8 mouse cellular contexts compared by ENCODE assay signal in the genomic region with DNA sequence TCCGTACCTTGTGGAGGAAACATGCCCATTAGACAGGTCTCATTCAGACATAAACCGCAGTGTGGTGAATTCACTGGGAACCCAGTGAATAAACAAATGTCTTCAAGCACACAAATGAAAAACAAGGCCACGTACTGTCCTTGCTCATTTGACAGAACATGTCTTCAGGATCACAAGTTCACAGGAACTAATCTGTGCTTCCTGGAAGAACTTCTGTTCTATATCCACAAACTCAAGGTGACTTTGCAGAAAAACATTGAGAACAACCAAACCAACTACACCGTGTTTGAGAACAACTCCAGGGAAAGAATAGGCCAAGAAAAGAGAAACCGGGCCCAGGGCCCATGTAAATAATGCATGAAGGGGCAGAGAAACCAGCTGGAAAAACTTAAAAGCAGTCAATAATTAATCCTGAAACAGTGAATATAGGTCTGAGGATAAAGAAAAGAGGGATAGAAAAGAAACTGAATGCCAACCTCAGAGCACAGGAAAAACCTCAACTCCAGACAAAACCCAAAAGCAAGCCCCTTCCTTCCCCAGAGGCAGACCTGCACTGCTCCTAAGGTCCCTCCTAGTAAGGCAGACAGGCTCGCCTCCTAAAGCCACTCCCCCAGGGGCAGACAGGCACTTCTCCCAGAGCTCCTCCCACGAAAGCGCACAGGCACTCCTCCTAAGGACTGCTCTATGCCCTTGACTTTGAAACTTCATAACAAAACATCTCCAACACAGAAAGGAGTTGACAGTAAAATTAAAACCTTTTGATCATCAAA. TPM values are rescaled to one million over a fixed set of nuclear protein-coding genes. Genes with fewer than 3 reads are reported as not detected.
DNase-seq lines count a peak whose midpoint lies in the region; ATAC-seq and TF ChIP-seq lines count a peak whose summit lies in the region.
"Had no signal": no experiment of that assay in that cellular context is flagged by ENCODE, and none has a peak within 500 bp of the region (broad histone marks: within the 10 kb centered on the region; RNA-seq: fewer than 3 reads in every experiment).

No protein-coding gene starts in this region.

- TF ChIP-seq EP300 in CH12.LX (IDR thresholded peaks at IDR 0.05; ENCODE audit: low read length): no peak

- no peaks in the 10 kb centered on the region for H3K79me2 ChIP-seq in CH12.LX (replicated peaks; ENCODE audit: control insufficient read depth, extremely low read depth, insufficient read depth, poor library complexity, severe bottlenecking)

- no peak overlapping the region for H3K4me3 ChIP-seq in CH12.LX (replicated peaks in 1 of 3; ENCODE audit: low read depth in 2 of 3, low read length in 2 of 3, poor library complexity in 1 of 3)
- H3K4me3 ChIP-seq in forebrain, embryonic 13.5 days: no peak overlapping the region
- no peak overlapping the region for H3K4me3 ChIP-seq in kidney, adult 2 months (ENCODE audit: insufficient read depth, low read depth, low read length)
- H3K4me3 ChIP-seq: limb, embryonic 12.5 days had no signal

- TF ChIP-seq CTCF in CH12.LX (conservative IDR thresholded peaks at IDR 0.05 in 1 of 2, IDR thresholded peaks at IDR 0.05 in 1 of 2; ENCODE audit: low read depth in 2 of 2, low read length in 2 of 2): no peak
- no peak for TF ChIP-seq CTCF in kidney, adult 2 months (conservative IDR thresholded peaks at IDR 0.05; ENCODE audit: insufficient read depth, insufficient read length, low read depth, low read length)

- WGBS in forebrain, embryonic 13.5 days: 48% methylated on average over 8 of the region's 8 CpGs
- WGBS in kidney, adult 2 months: 26% methylated on average over 8 of the region's 8 CpGs

- H3K27ac ChIP-seq in CH12.LX (ENCODE audit: insufficient read depth, low read depth): no peak overlapping the region
- H3K27ac ChIP-seq in forebrain, embryonic 13.5 days: peak overlapping the region; percentile 31
- peak overlapping the region; percentile 84 for H3K27ac ChIP-seq in kidney, adult 2 months (ENCODE audit: insufficient read depth, low read depth, low read length)
- H3K27ac ChIP-seq: limb, embryonic 12.5 days had no signal

- H3K4me2 ChIP-seq in CH12.LX (ENCODE audit: insufficient read depth, low read depth, poor library complexity, severe bottlenecking): no peak overlapping the region
- no peak overlapping the region for H3K4me2 ChIP-seq in forebrain, embryonic 13.5 days
- H3K4me2 ChIP-seq: limb, embryonic 12.5 days had no signal

- no peak for TF ChIP-seq POLR2A in CH12.LX (IDR thresholded peaks at IDR 0.05; ENCODE audit: low read depth, low read length)
- TF ChIP-seq POLR2A in kidney, adult 2 months (IDR thresholded peaks at IDR 0.05; ENCODE audit: low read depth, low read length): no peak

- no peak for TF ChIP-seq RAD21 in CH12.LX (IDR thresholded peaks at IDR 0.05; ENCODE audit: low read depth, low read length)

- H3K4me1 ChIP-seq in CH12.LX (ENCODE audit: control insufficient read depth in 1 of 2, insufficient read depth in 2 of 2): peaks cover 12 to 86% of the 10 kb centered on the region in 2 experiments
- H3K4me1 ChIP-seq in forebrain, embryonic 13.5 days: peaks cover 16% of the 10 kb centered on the region
- H3K4me1 ChIP-seq in kidney, adult 2 months (ENCODE audit: control insufficient read depth, insufficient read depth, low read length): peaks cover 44% of the 10 kb centered on the region

- peak; percentile 22 for DNase-seq in CH12.LX (ENCODE audit: extremely low read depth)
- DNase-seq in Muller cell, postnatal 12 days (ENCODE audit: inconsistent ontology term): peak; percentile 10
- peak; percentile 92 for DNase-seq in kidney, adult 2 months
- peak; percentile 86 for DNase-seq in lung, postnatal 25 days (ENCODE audit: low spot score)
- peak; percentile 72 for DNase-seq in thymus, postnatal 4 days
- DNase-seq in right cerebral cortex, adult 18-20 months: no peak

- ATAC-seq in forebrain, embryonic 13.5 days: peak; percentile 57; the same call in 1 of the 2 replicates

- no peaks in the 10 kb centered on the region for H3K9me3 ChIP-seq in CH12.LX (replicated peaks; ENCODE audit: low read length)
- H3K9me3 ChIP-seq in forebrain, embryonic 13.5 days (replicated peaks): no peaks in the 10 kb centered on the region
- H3K9me3 ChIP-seq: limb, embryonic 12.5 days had no signal

- H3K27me3 ChIP-seq in CH12.LX (replicated peaks): no peaks in the 10 kb centered on the region
- H3K27me3 ChIP-seq in forebrain, embryonic 13.5 days: no peaks in the 10 kb centered on the region
- H3K27me3 ChIP-seq in kidney, adult 2 months (replicated peaks; ENCODE audit: control insufficient read depth, insufficient read depth, low read length): no peaks in the 10 kb centered on the region
- H3K27me3 ChIP-seq: limb, embryonic 12.5 days had no signal

- in situ Hi-C loops in CH12.LX (cut with MboI; ENCODE audit: low pct_ligation_motif_present, low pct_unique_long_range_greater_than_20kb, low sequenced_read_pairs): no loop called here

- dilution Hi-C loops in CH12.LX (cut with MboI; ENCODE audit: extremely low pct_ligation_motif_present, extremely low pct_unique_long_range_greater_than_20kb, low sequenced_read_pairs): no loop called here

- H3K36me3 ChIP-seq in CH12.LX (replicated peaks in 1 of 2; ENCODE audit: control insufficient read depth in 1 of 2, insufficient read depth in 1 of 2, low read length in 1 of 2): peaks cover 0 to 22% of the 10 kb centered on the region in 2 experiments
- no peaks in the 10 kb centered on the region for H3K36me3 ChIP-seq in forebrain, embryonic 13.5 days (ENCODE audit: poor library complexity, severe bottlenecking)
- no peaks in the 10 kb centered on the region for H3K36me3 ChIP-seq in kidney, adult 2 months (ENCODE audit: control insufficient read depth, insufficient read depth, low read length)

- H3K9ac ChIP-seq in CH12.LX (ENCODE audit: insufficient read depth, low read depth): no peak overlapping the region
- H3K9ac ChIP-seq in forebrain, embryonic 13.5 days: no peak overlapping the region
- H3K9ac ChIP-seq: limb, embryonic 12.5 days had no signal

TF ChIP-seq in CH12.LX, 34 proteins besides CTCF, POLR2A, EP300 and RAD21:
- TF ChIP-seq GABPA (IDR thresholded peaks at IDR 0.05; ENCODE audit: insufficient replicate concordance, low read depth, low read length) (no peak), SMC3 (IDR thresholded peaks at IDR 0.05; ENCODE audit: low read depth, low read length) (no peak), MAZ (IDR thresholded peaks at IDR 0.05; ENCODE audit: low read depth, low read length) (no peak), UBTF (IDR thresholded peaks at IDR 0.05; ENCODE audit: low read depth, low read length) (no peak), MXI1 (IDR thresholded peaks at IDR 0.05; ENCODE audit: low read depth, low read length) (no peak), IRF4 (IDR thresholded peaks at IDR 0.05; ENCODE audit: low read depth, low read length) (no peak), USF1 (IDR thresholded peaks at IDR 0.05; ENCODE audit: low read depth, low read length) (no peak), PAX5 (IDR thresholded peaks at IDR 0.05; ENCODE audit: low read length) (no peak), ZKSCAN1 (IDR thresholded peaks at IDR 0.05; ENCODE audit: borderline replicate concordance, low read depth, low read length) (no peak)

RNA-seq across cellular contexts. Expression of a gene that starts 44.2 kb away (rescaled TPM):
- total RNA-seq in CH12.LX (2012; rRNA removed) (5.2 and 5.3 TPM in 2 replicates), CH12.LX (2014; rRNA removed) (5.9 and 6.0 TPM in 2 replicates)
- 8.6 and 10.0 TPM in 2 replicates for polyA plus RNA-seq in CH12.LX (2012; ENCODE audit: insufficient read length, low read depth)
- polyA plus RNA-seq in forebrain, embryonic 13.5 days (2015; fragmentation: Nextera tagmentation; extraction: Ambion mirVana): 4.5 and 4.8 TPM in 2 replicates
- 20.6 and 25.9 TPM in 2 replicates for polyA plus RNA-seq in kidney, adult 2 months (2012; rRNA removed)
